ENCODE assay signal across 8 mouse cellular contexts in genomic region chr6:125350995-125351324, GRCm38 (mm10). TPM values are rescaled to one million over a fixed set of nuclear protein-coding genes. Genes with fewer than 3 reads are reported as not detected.
DNase-seq lines count a peak whose midpoint lies in the region; ATAC-seq and TF ChIP-seq lines count a peak whose summit lies in the region.

No protein-coding gene starts in this region.

- H3K27me3 ChIP-seq in neural tube, embryonic 11.5 days (ENCODE audit: control insufficient read depth, insufficient read depth, low read length) = peaks cover 2% of the 10 kb centered on the region; the same call in 1 of the 2 replicates
- H3K27me3 ChIP-seq in limb, embryonic 14.5 days (ENCODE audit: control insufficient read depth, insufficient read depth, low read length) = no peaks in the 10 kb centered on the region
- no peaks in the 10 kb centered on the region for H3K27me3 ChIP-seq in stomach, embryonic 16.5 days (ENCODE audit: control insufficient read depth, insufficient read depth, low read length)

- intact Hi-C loops in gastrocnemius, adult 2 months (cut with DNase I) = no loop called here

- H3K4me2 ChIP-seq in neural tube, embryonic 11.5 days (ENCODE audit: low read depth) = peak overlapping the region; percentile 88
- H3K4me2 ChIP-seq in limb, embryonic 14.5 days (replicated peaks; ENCODE audit: low read depth, low read length, severe bottlenecking) = peak overlapping the region; percentile 65
- peak overlapping the region; percentile 72 for H3K4me2 ChIP-seq in stomach, embryonic 16.5 days (ENCODE audit: low read depth, low read length)

- peak overlapping the region; percentile 75; the same call in 1 of the 2 replicates for H3K9ac ChIP-seq in neural tube, embryonic 11.5 days (ENCODE audit: low read length)
- H3K9ac ChIP-seq in limb, embryonic 14.5 days (ENCODE audit: low read depth, low read length, severe bottlenecking) = peak overlapping the region; percentile 82
- H3K9ac ChIP-seq in stomach, embryonic 16.5 days (ENCODE audit: low read length) = peak overlapping the region; percentile 95

- peak overlapping the region; percentile 94 for H3K4me3 ChIP-seq in gastrocnemius, adult 2 months
- peak overlapping the region; percentile 51 for H3K4me3 ChIP-seq in neural tube, embryonic 11.5 days (ENCODE audit: low read depth, low read length)
- H3K4me3 ChIP-seq in limb, embryonic 14.5 days (replicated peaks; ENCODE audit: low read length) = peak overlapping the region; percentile 70
- H3K4me3 ChIP-seq in stomach, embryonic 16.5 days (replicated peaks; ENCODE audit: low read length) = peak overlapping the region; percentile 90

- no peak for DNase-seq in gastrocnemius, adult 2 months
- no peak for DNase-seq in gastrocnemius, adult 8-10 months (ENCODE audit: low spot score in 2 of 2)
- no peak for DNase-seq in neural tube, embryonic 11.5 days (ENCODE audit: low spot score)
- no peak for DNase-seq in neural tube, embryonic 10.5 days (ENCODE audit: extremely low spot score, low spot score)
- no peak for DNase-seq in limb, embryonic 14.5 days (ENCODE audit: low spot score)
- no peak for DNase-seq in left cerebral cortex, adult 11 months (ENCODE audit: low spot score)
- no peak for DNase-seq in spleen, postnatal 14 days (ENCODE audit: low spot score in 2 of 2)

- TF ChIP-seq POLR2A in limb, embryonic 14.5 days (IDR thresholded peaks at IDR 0.05; ENCODE audit: borderline replicate concordance, extremely low read depth, insufficient read depth, insufficient read length) = no peak

- H3K4me1 ChIP-seq in neural tube, embryonic 11.5 days (ENCODE audit: control insufficient read depth, insufficient read depth, low read length) = peaks cover 16% of the 10 kb centered on the region
- peaks cover 50% of the 10 kb centered on the region for H3K4me1 ChIP-seq in limb, embryonic 14.5 days (ENCODE audit: control insufficient read depth, insufficient read depth, low read length)
- H3K4me1 ChIP-seq in stomach, embryonic 16.5 days (ENCODE audit: control insufficient read depth, insufficient read depth, low read length) = peaks cover 53% of the 10 kb centered on the region

- peak overlapping the region; percentile 94 for H3K27ac ChIP-seq in gastrocnemius, adult 2 months
- H3K27ac ChIP-seq in neural tube, embryonic 11.5 days (ENCODE audit: low read depth, low read length) = no peak overlapping the region
- H3K27ac ChIP-seq in limb, embryonic 14.5 days (replicated peaks; ENCODE audit: low read depth, low read length) = peak overlapping the region; percentile 70; the same call in 1 of the 2 replicates
- H3K27ac ChIP-seq in stomach, embryonic 16.5 days (ENCODE audit: low read length) = peak overlapping the region; percentile 92; the same call in 1 of the 2 replicates

- 91% methylated on average over 2 of the region's 2 CpGs for WGBS in neural tube, embryonic 11.5 days
- WGBS in limb, embryonic 14.5 days = 87% methylated on average over 2 of the region's 2 CpGs
- 64% methylated on average over 2 of the region's 2 CpGs for WGBS in stomach, embryonic 16.5 days

- ATAC-seq in neural tube, embryonic 11.5 days (ENCODE audit: insufficient read depth, low FRiP score, low TSS enrichment) = no peak
- ATAC-seq in limb, embryonic 14.5 days (ENCODE audit: low FRiP score, low read depth) = no peak
- no peak for ATAC-seq in stomach, embryonic 16.5 days (ENCODE audit: insufficient read depth, low FRiP score)

- TF ChIP-seq CTCF in gastrocnemius, adult 2 months (IDR thresholded peaks at IDR 0.05) = no peak

- no peaks in the 10 kb centered on the region for H3K36me3 ChIP-seq in neural tube, embryonic 11.5 days (ENCODE audit: control insufficient read depth, insufficient read depth, low read length)
- no peaks in the 10 kb centered on the region for H3K36me3 ChIP-seq in limb, embryonic 14.5 days (ENCODE audit: control insufficient read depth, insufficient read depth, low read length)
- no peaks in the 10 kb centered on the region for H3K36me3 ChIP-seq in stomach, embryonic 16.5 days (ENCODE audit: control insufficient read depth, insufficient read depth, low read length)

- H3K9me3 ChIP-seq in neural tube, embryonic 11.5 days (ENCODE audit: control insufficient read depth, low read length) = no peaks in the 10 kb centered on the region
- no peaks in the 10 kb centered on the region for H3K9me3 ChIP-seq in limb, embryonic 14.5 days (ENCODE audit: control insufficient read depth, low read length)
- H3K9me3 ChIP-seq in stomach, embryonic 16.5 days (replicated peaks; ENCODE audit: control insufficient read depth, low read length) = no peaks in the 10 kb centered on the region

RNA-seq across cellular contexts. Expression of gene Tnfrsf1a, which starts 1.8 kb away (rescaled TPM):
- 10 to 100 TPM; 25.8 to 26.2 TPM for total RNA-seq in gastrocnemius, adult 2 months (2021)
- total RNA-seq in gastrocnemius, adult 8-10 months (2022) = 10 to 100 TPM; 13.1 to 22.3 (median 16.3) TPM
- polyA plus RNA-seq in neural tube, embryonic 11.5 days (2014; fragmentation: Nextera tagmentation; extraction: Ambion mirVana) = 27.4 TPM in 2 replicates
- polyA plus RNA-seq in limb, embryonic 14.5 days (2012; rRNA removed) = 88.8 and 106 TPM in 2 replicates
- 85.6 and 87.8 TPM in 2 replicates for polyA plus RNA-seq in limb, embryonic 14.5 days (2014; fragmentation: Nextera tagmentation; extraction: Ambion mirVana)
- polyA plus RNA-seq in stomach, embryonic 16.5 days (2015; fragmentation: Nextera tagmentation; extraction: Ambion mirVana) = 82.6 and 91.1 TPM in 2 replicates

RNA-seq across cellular contexts. Expression of gene Plekhg6, which starts 29.6 kb away (rescaled TPM):
- total RNA-seq in gastrocnemius, adult 2 months (2021) = not detected
- not detected for total RNA-seq in gastrocnemius, adult 8-10 months (2022)
- polyA plus RNA-seq in neural tube, embryonic 11.5 days (2014; fragmentation: Nextera tagmentation; extraction: Ambion mirVana) = 0.09 and 0.30 TPM in 2 replicates
- 1.2 and 1.3 TPM in 2 replicates for polyA plus RNA-seq in limb, embryonic 14.5 days (2012; rRNA removed)
- 1.6 and 1.8 TPM in 2 replicates for polyA plus RNA-seq in limb, embryonic 14.5 days (2014; fragmentation: Nextera tagmentation; extraction: Ambion mirVana)
- 6.3 and 8.2 TPM in 2 replicates for polyA plus RNA-seq in stomach, embryonic 16.5 days (2015; fragmentation: Nextera tagmentation; extraction: Ambion mirVana)

RNA-seq across cellular contexts. Expression of gene Scnn1a, which starts 30.5 kb away (rescaled TPM):
- total RNA-seq in gastrocnemius, adult 2 months (2021) = under 1 TPM; 0.10 to 0.14 TPM
- total RNA-seq in gastrocnemius, adult 8-10 months (2022) = under 1 TPM; 0.17 to 0.19 (median 0.17) TPM
- polyA plus RNA-seq in neural tube, embryonic 11.5 days (2014; fragmentation: Nextera tagmentation; extraction: Ambion mirVana) = 0.55 and 0.80 TPM in 2 replicates
- 2.5 and 2.9 TPM in 2 replicates for polyA plus RNA-seq in limb, embryonic 14.5 days (2012; rRNA removed)
- polyA plus RNA-seq in limb, embryonic 14.5 days (2014; fragmentation: Nextera tagmentation; extraction: Ambion mirVana) = 1.8 and 1.9 TPM in 2 replicates
- polyA plus RNA-seq in stomach, embryonic 16.5 days (2015; fragmentation: Nextera tagmentation; extraction: Ambion mirVana) = 5.8 and 9.7 TPM in 2 replicates

RNA-seq across cellular contexts. Expression of gene Ltbr, which starts 37.3 kb away (rescaled TPM):
- 10 to 100 TPM; 20.3 to 21.2 TPM for total RNA-seq in gastrocnemius, adult 2 months (2021)
- 10 to 100 TPM; 14.7 to 19.7 (median 19.3) TPM for total RNA-seq in gastrocnemius, adult 8-10 months (2022)
- 18.8 and 19.2 TPM in 2 replicates for polyA plus RNA-seq in neural tube, embryonic 11.5 days (2014; fragmentation: Nextera tagmentation; extraction: Ambion mirVana)
- polyA plus RNA-seq in limb, embryonic 14.5 days (2012; rRNA removed) = 52.7 and 68.8 TPM in 2 replicates
- polyA plus RNA-seq in limb, embryonic 14.5 days (2014; fragmentation: Nextera tagmentation; extraction: Ambion mirVana) = 45.8 and 51.1 TPM in 2 replicates
- polyA plus RNA-seq in stomach, embryonic 16.5 days (2015; fragmentation: Nextera tagmentation; extraction: Ambion mirVana) = 69.4 and 73.1 TPM in 2 replicates
